Mouse (Mus musculus) left cerebral cortex, postnatal 10 days (tissue): Measurements from ENCODE around the gene Nelfb. TPM values are rescaled to one million over a fixed set of nuclear protein-coding genes. Genes with fewer than 3 reads are reported as not detected.

Experiments
- DNase-seq, 2 experiments: peaks; one replicate each; pipeline ENCODE4 v3.0.0; 2021 to 2022; ENCODE audit warnings: low spot score in 2 of 2, mixed read lengths in 1 of 2; ENCODE audit errors: extremely low spot score in 1 of 2
- intact Hi-C: fragments of 180-260 bp; cut with DNase I; formaldehyde crosslinking; loops from one replicate; pipeline ENCODE4 v1.15.1; 2025
- total RNA-seq, 2 experiments: library from RNA; stranded (reverse); gene quantifications; 2 replicates each; pipeline ENCODE4 v1.2.3; 2021

The Nelfb gene
- total RNA-seq, 2 experiments from 2014 or later: 51.1 to 56.9 TPM

GRCm38 (mm10) chr2:25181891-25182397 is 29.3 kb downstream of the Nelfb start:
- no peak for DNase-seq
- intact Hi-C loops: no loop called here

DNA sequence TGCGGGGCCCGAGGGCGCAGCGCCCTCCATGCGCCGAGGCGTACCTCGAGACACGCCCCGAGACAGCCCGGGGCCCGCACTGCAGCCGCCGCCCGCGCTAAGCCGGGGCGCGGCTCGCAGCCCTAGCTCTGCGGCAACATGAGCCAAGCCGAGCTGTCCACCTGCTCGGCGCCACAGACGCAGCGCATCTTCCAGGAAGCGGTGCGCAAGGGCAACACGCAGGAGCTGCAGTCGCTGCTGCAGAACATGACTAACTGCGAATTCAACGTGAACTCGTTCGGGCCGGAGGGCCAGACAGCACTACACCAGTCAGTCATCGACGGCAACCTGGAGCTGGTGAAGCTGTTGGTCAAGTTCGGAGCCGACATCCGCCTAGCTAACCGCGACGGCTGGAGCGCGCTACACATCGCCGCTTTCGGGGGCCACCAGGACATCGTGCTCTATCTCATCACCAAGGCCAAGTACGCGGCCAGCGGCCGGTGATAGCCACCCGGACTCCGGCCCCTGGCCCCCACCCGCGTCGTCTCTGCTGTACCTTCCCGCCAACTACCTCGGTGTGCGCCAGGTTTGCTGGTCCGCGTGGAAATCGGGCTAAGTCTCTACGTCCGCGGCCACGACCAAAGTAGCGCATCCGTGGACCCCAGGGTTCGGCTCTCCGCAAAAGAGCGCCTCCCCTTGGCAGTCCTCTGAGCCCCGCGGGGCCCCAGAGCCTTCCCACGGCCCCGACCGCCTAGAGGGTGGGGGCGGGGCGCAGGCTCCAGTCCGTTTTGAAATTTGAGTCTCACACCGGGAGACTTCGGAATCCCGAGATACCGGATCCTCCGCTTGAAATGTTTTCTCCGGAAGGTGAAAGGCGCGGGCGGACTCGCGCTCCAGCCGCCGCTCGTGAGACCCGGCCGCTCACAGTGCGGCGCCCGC is 30.1 kb downstream of the Nelfb start:
- DNase-seq: peak; percentile 34 to 83
- intact Hi-C loops: no loop called here

GRCm38 (mm10) chr2:25180478-25180903 is 30.8 kb downstream of the Nelfb start, which contains the start of gene Nrarp:
TSS of gene Nrarp (plus strand) at chr2:25180758.
- DNase-seq: peak; percentile 95 to 98
- intact Hi-C loops: no loop called here

DNA sequence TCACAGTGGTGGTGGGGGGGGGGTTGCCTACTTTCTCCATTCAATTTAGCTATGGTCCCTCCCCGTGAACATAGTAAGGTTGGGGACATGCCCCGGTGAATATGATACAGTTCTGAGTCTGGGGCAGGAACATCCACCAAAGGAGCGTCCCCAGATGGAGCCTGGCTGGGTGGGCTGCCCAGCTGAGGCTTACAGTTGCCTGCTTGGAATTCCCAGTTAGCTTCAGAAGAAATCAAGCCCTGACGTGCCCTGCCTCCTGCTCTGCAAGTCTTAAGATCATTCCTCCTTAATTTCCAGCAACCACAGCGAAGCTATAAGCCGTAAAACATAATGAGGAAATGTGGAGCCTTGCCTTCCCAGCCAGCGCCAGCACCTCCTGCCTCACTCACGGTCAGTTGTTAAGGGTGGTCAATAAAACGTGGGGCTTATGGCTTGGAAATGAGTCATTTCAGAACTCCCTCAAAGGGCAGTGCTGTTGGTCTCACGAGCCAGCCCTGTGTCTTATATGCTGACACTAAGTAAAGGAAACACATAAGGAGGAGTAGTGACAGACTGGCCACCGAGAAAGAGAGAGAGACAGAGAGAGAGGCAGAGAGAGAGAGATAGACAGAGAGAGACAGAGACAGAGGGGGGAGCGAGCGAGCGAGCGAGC is 31.6 kb downstream of the Nelfb start:
- intact Hi-C loops: no loop called here

GRCm38 (mm10) chr2:25178285-25178972 is 32.9 kb downstream of the Nelfb start:
- peak; percentile 61 to 66 for DNase-seq
- intact Hi-C loops: no loop called here

More for the DNA sequence above, 31.6 kb downstream of the Nelfb start:
- no peak for DNase-seq

DNA sequence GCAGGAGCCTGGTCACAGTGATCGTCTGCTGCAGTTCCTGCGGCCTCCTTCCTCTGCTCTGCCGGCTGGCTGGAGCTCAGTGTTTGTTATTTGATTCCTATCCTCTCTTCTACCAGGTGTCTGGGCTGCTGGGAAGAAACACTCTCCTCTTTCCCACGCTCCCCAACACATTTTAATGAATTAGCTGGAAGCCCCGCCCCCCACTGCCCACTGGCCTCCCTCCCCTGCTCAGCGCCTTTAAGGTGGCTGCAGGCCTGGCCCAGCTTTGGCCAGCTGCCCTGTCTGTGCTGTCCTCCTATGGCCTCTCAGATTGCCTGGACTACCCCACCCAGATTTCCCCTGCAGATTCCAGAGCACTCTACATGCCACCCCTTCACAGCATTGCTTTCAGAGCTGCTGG is 33.6 kb downstream of the Nelfb start:
- intact Hi-C loops: no loop called here
- peak; percentile 59 to 89 for DNase-seq

- no peak for DNase-seq
- intact Hi-C loops: no loop called here
Measured at GRCm38 (mm10) chr2:25177076-25177475, 34.2 kb downstream of the Nelfb start.

DNA sequence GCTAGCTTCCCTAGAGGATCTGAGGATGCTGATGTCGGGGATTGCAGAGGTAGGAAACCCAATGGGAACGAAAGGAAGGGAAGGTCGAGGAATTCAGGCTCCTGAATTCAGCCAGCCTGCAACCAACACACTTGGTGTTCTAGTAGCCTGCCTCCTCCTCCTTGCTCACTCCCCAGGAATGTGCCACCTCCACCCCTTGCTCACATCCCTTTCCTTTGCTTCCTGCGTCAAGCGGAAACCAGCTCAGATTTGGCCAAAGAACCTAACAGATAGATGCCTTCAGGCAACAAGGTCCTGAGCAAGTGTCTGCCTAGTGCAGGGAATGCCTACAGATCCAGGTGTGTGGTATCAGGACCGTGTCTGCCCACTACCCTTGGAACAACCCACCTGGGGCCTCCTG is 34.7 kb downstream of the Nelfb start:
- intact Hi-C loops: no loop called here
- DNase-seq: no peak

DNA sequence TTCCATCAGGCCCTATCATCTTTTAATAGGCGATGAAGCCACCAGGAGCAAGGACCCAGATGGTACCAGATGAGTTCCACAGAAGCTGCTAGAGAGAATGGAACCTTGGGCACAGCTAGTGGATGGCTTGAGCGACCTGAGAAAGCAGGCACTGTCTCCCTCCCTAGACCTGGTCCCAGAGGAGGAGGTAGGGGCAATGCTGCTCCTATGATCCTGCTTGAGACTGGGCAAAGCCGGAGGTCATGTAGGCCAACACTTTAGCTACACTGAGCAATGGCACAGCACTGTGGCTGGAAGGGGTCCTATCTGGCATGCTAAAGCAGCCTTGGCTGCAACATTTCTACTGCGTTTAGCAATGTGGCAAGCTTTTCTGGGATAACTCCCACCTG is 35.6 kb downstream of the Nelfb start:
- DNase-seq: no peak
- intact Hi-C loops: no loop called here

DNA sequence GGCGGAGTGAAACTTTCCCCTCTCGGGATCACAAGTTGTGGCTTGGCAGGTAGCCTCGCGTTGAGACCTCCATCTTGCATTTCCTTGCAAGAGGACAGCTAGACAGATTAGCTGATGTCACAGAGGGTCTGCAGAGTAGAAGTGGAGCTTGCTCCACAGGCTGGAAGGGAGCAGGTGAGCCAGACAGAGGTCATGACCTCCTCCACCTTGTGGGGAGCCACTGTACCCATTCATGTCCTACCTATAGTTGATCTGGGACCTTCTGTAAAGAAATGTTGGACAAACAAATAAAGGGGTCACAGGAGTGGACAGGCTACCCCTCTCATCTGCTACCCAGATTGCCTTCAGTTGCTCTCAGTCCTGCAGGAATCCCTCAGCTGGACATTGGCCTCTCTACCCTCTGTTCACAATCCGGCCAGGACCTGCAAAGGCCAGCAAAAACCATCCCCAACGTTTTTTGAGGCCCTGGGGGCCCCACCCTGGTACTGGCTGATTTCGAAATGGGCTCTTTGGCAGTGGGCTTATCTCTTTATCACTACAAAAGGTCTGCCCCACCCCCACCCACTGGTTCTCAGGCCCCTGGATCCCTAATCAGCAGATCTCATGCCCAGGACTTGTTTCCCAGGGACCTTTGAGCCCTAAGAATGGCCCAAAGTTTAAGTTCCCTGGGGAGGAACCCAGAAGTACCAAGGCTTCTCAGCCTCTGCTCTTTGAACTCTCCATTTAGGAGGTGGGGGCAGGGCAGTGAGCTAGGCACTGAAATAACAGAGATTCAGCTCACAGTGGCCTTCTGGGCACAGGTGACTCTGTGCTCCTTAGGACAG is 36.2 kb downstream of the Nelfb start:
- DNase-seq: no peak
- intact Hi-C loops: no loop called here

DNA sequence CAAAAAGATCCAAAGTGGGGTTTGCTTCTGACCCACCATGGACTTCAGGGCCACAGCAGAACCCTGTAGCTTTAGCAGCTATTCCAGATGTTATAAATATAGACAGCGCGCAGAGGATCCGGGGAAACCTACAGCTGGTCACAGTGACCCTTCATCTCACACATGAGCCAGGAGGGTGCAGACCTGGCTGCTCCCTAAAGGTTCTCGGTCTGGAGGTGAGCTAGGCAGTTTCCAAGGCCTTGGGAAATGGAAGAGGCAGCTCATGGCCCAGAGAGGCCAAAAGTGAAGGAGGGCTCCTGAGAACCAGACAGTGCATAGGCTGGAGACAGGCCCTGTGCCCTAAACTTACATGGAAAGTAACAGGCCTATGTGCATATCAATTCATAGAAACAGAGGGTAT is 37.5 kb downstream of the Nelfb start:
- no peak for DNase-seq
- intact Hi-C loops: no loop called here

DNA sequence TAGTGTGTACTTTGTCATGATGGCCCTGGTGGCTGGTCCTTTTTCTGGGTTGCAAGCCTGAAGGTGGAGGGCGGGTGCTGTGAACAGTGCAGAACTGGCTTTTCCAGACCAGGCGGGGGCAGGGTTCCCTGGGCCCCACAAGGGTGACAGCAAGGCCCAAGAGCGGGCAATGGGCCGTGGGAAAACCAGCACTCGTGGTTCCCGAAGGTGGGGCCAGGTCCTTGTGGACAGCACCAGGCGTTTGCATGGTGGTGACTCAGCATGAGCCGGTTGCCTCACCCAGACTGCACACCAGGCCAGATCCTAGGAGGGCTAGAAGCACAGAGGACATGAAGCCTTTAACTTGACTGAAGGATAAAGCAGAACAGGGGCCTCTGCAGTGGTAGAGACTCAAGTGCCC is 38.7 kb downstream of the Nelfb start:
- DNase-seq: no peak

GRCm38 (mm10) chr2:25171769-25172153 is 39.5 kb downstream of the Nelfb start:
- no peak for DNase-seq
- intact Hi-C loops: no loop called here

More for the DNA sequence above, 38.7 kb downstream of the Nelfb start:
- intact Hi-C loops: no loop called here

DNA sequence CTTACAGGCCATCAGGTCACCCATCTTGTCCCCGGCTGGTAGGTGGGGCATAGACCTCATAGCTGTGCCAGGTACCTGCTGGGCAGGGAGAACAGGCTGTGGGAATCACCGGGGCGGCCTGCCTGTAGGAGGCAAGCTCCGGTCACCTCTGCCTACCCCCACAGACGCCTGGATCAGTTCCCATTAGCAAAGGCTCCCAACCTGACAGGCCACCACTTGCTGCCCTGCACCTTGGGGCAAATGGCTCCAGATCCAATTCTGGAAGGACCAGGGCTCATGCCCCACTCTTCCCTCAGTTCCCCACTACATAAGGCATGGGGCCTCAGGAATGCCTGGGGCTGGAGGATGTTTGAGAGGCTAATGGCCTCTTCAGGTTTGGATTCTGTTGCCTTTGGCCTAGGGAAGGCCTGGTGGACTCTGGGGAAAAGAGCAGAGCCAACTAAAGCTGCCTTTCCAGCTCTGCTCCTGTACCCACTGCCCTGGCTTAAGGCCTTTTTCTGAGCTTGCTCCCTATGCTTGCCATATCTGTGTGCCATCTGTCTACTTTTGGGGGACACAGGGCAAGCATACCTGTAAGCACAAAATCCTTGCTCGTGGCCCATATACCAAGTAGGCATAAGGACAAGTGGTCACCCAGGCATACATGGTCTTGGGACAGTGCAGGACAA is 40.1 kb downstream of the Nelfb start:
- intact Hi-C loops: no loop called here
- DNase-seq: no peak

- DNase-seq: no peak
- intact Hi-C loops: no loop called here
Measured at GRCm38 (mm10) chr2:25170326-25171100, 40.8 kb downstream of the Nelfb start.

DNA sequence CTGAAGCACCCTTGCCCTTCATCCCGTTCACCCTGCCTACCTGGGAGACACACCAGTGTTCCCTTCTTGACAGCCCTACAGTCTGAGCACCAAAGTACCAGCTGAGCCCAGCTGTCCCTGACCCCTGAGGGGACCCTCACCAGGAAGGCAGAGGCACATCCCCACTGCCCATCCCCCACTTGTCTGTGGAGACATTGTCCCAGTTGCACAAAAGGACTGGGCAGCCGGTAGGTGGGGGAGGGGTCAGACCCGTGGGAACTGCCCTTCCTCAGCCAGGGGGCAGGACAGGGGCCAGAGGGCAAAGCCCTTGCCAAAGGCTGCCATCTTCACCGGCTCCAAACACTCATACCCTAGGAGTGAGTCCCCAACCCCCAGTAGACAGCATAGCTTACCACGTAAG is 41.5 kb downstream of the Nelfb start:
- peak in 1 of 2 experiments; percentile 66 for DNase-seq
- intact Hi-C loops: no loop called here

GRCm38 (mm10) chr2:25168665-25168978 is 42.7 kb downstream of the Nelfb start:
- no peak for DNase-seq
- intact Hi-C loops: no loop called here
